Mouse (Mus musculus) kidney, adult 2 months (tissue): Measurements from ENCODE around the gene Prrt1.

Experiments
- CTCF ChIP-seq: fragments of 200-500 bp; conservative IDR thresholded peaks from 2 replicates; pipeline ENCODE4 v1.5.1; 2011; ENCODE audit warnings: low read depth, mild to moderate bottlenecking, control low read depth, low read length, moderate library complexity, mixed read lengths; ENCODE audit not compliant: insufficient read depth, insufficient read length
- POLR2A ChIP-seq: fragments of 200-500 bp; IDR thresholded peaks from one replicate; pipeline ENCODE4 v1.6.1; 2011; ENCODE audit warnings: low read depth, low read length, control low read depth

GRCm38 (mm10) chr17:34659181-34659896 lies 30.0 kb downstream of the Prrt1 start:
- TF ChIP-seq POLR2A: no peak
- no peak for TF ChIP-seq CTCF
